Mouse (Mus musculus): Measurements from ENCODE around the gene Prss21.

- TF ChIP-seq CTCF (IDR thresholded peaks at IDR 0.05; ENCODE audit: insufficient read depth, low read length) = no peak
- TF ChIP-seq POLR2A (IDR thresholded peaks at IDR 0.05; ENCODE audit: borderline replicate concordance, extremely low read depth, low read depth, low read length) = no peak
Observed at GRCm38 (mm10) chr17:23836006-23836575, 31.8 kb upstream of the Prss21 start, which contains the start of gene Prss33.

All from lung, adult 2 months (tissue).